Mouse (Mus musculus) midbrain, embryonic 14.5 days (tissue): ENCODE results near the gene Ina. TPM values are rescaled to one million over a fixed set of nuclear protein-coding genes. Genes with fewer than 3 reads are reported as not detected.
"Not testable (repeated sequence)": the region's sequence is repeated elsewhere in the genome, so short reads cannot be mapped to it uniquely, and the experiment has no call there.

Experiments
- ATAC-seq: fragments of 200-750 bp; cut with Nextera tagmentation; 2 replicates; pipeline ENCODE4 v1.8.0; 2017; ENCODE audit warnings: moderate number of reproducible peaks, moderate library complexity; ENCODE audit not compliant: low FRiP score, low TSS enrichment
- DNase-seq: peaks from one replicate; pipeline ENCODE4 v3.0.0-alpha.2; 2015
- H3K27ac ChIP-seq: fragments of 300-500 bp; sonication (generic); replicated peaks from 2 replicates; pipeline ENCODE4 v1.5.1; 2014; ENCODE audit warnings: mild to moderate bottlenecking, low read depth, low read length, moderate library complexity
- H3K27me3 ChIP-seq: fragments of 300-500 bp; sonication (generic); 2 replicates; pipeline ENCODE4 v1.6.1; 2014; ENCODE audit warnings: low read length, control low read depth, mixed read lengths; ENCODE audit not compliant: control insufficient read depth, insufficient read depth
- H3K36me3 ChIP-seq: fragments of 300-500 bp; sonication (generic); 2 replicates; pipeline ENCODE4 v1.6.1; 2014; ENCODE audit warnings: low read length, control low read depth; ENCODE audit not compliant: control insufficient read depth, insufficient read depth
- H3K4me1 ChIP-seq: fragments of 300-500 bp; sonication (generic); 2 replicates; pipeline ENCODE4 v1.6.1; 2014; ENCODE audit warnings: mild to moderate bottlenecking, antibody characterized with exemption, low read length, control low read depth; ENCODE audit not compliant: control insufficient read depth, insufficient read depth
- H3K4me2 ChIP-seq: fragments of 300-500 bp; sonication (generic); 2 replicates; pipeline ENCODE4 v1.6.1; 2014; ENCODE audit warnings: mild to moderate bottlenecking, low read length, moderate library complexity
- H3K4me3 ChIP-seq: fragments of 300-500 bp; sonication (generic); replicated peaks from 2 replicates; pipeline ENCODE4 v1.5.1; 2014; ENCODE audit warnings: low read depth, low read length
- H3K9ac ChIP-seq: fragments of 300-500 bp; sonication (generic); replicated peaks from 2 replicates; pipeline ENCODE4 v1.6.1; 2014; ENCODE audit warnings: mild to moderate bottlenecking, low read length, moderate library complexity
- H3K9me3 ChIP-seq: fragments of 300-500 bp; sonication (generic); 2 replicates; pipeline ENCODE4 v1.6.1; 2016; ENCODE audit warnings: low read length, control low read depth, mixed read lengths; ENCODE audit not compliant: control insufficient read depth
- WGBS: fragments of 180-500 bp; shearing (Covaris S2); extraction: QIAGEN DNeasy Blood & Tissue Kit; methylation state at CpG from one replicate; pipeline ENCODE4 v1.1.7; 2014; 5-methylcytosine and 5-hydroxymethylcytosine counted together
- polyA plus RNA-seq: library from polyadenylated mRNA; unstranded; fragments of >200 nt; fragmentation: Nextera tagmentation; extraction: Ambion mirVana; gene quantifications from 2 replicates; pipeline ENCODE4 v1.2.1, GENCODE M21; 2014

Ina gene
- polyA plus RNA-seq, 1 experiment from 2014 or later = 611 TPM

- DNase-seq = peak; percentile 45
- no peaks in the 10 kb centered on the region for H3K27me3 ChIP-seq
- 0 out of 2 replicates have a peak overlapping the region, but pooled peaks have one; percentile 13 for H3K4me2 ChIP-seq
- H3K9me3 ChIP-seq = no peaks in the 10 kb centered on the region
- WGBS = 44% methylated on average over 9 of the region's 9 CpGs
- no peak for ATAC-seq
- 0 out of 2 replicates have a peak overlapping the region, but pooled peaks have one; percentile 18 for H3K9ac ChIP-seq
- peaks cover 23% of the 10 kb centered on the region for H3K4me1 ChIP-seq
- no peak overlapping the region for H3K4me3 ChIP-seq
- H3K27ac ChIP-seq = peak overlapping the region; percentile 91
- no peaks in the 10 kb centered on the region for H3K36me3 ChIP-seq
These were observed 42.8 kb upstream of the Ina start for GRCm38 (mm10) chr19:46971712-46972111.

- peak; percentile 24; the same call in 1 of the 2 replicates for ATAC-seq
- WGBS = 89% methylated on average over 3 of the region's 3 CpGs
- Histone ChIP-seq H3K4me1 (peaks cover 23% of the 10 kb centered on the region), H3K4me3 (no peak overlapping the region), H3K27ac (peak overlapping the region; percentile 91), H3K9me3 (no peaks in the 10 kb centered on the region), H3K9ac (no peak overlapping the region), H3K27me3 (no peaks in the 10 kb centered on the region), H3K36me3 (no peaks in the 10 kb centered on the region), H3K4me2 (no peak overlapping the region)
- peak; percentile 60 for DNase-seq
These were observed 42.3 kb upstream of the Ina start for GRCm38 (mm10) chr19:46972159-46972558.

- ATAC-seq (no peak), DNase-seq (no peak)
- Histone ChIP-seq H3K4me2 (no peak overlapping the region), H3K27me3 (no peaks in the 10 kb centered on the region), H3K9ac (no peak overlapping the region), H3K36me3 (no peaks in the 10 kb centered on the region), H3K4me3 (no peak overlapping the region), H3K4me1 (peaks cover 18% of the 10 kb centered on the region), H3K27ac (no peak overlapping the region), H3K9me3 (no peaks in the 10 kb centered on the region)
- 63% methylated on average over 4 of the region's 4 CpGs for WGBS
These were observed 38.9 kb upstream of the Ina start for GRCm38 (mm10) chr19:46975565-46975964.

- ATAC-seq (no peak), DNase-seq (no peak)
- Histone ChIP-seq H3K9me3 (no peaks in the 10 kb centered on the region), H3K4me2 (no peak overlapping the region), H3K27me3 (no peaks in the 10 kb centered on the region), H3K4me3 (no peak overlapping the region), H3K27ac (no peak overlapping the region), H3K36me3 (no peaks in the 10 kb centered on the region), H3K9ac (no peak overlapping the region), H3K4me1 (peaks cover 15% of the 10 kb centered on the region)
- WGBS = 86% methylated on average over 8 of the region's 8 CpGs
These were observed 38.5 kb upstream of the Ina start for GRCm38 (mm10) chr19:46975997-46976396.

- no peak for ATAC-seq
- no peak overlapping the region for H3K9ac ChIP-seq
- H3K4me1 ChIP-seq = peaks cover 8% of the 10 kb centered on the region
- H3K9me3 ChIP-seq = no peaks in the 10 kb centered on the region
- no peak overlapping the region for H3K4me2 ChIP-seq
- H3K36me3 ChIP-seq = no peaks in the 10 kb centered on the region
- H3K4me3 ChIP-seq = no peak overlapping the region
- H3K27ac ChIP-seq = no peak overlapping the region
- no peaks in the 10 kb centered on the region for H3K27me3 ChIP-seq
- no peak for DNase-seq
- WGBS = 56% methylated on average over 2 of the region's 2 CpGs
These were observed 37.8 kb upstream of the Ina start for GRCm38 (mm10) chr19:46976743-46977142.

- H3K4me3 ChIP-seq = no peak overlapping the region
- no peak overlapping the region for H3K27ac ChIP-seq
- H3K4me1 ChIP-seq = 0 out of 2 replicates have a peak, but pooled peaks cover under 1% of the 10 kb centered on the region
- H3K4me2 ChIP-seq = no peak overlapping the region
- 9% methylated on average over 6 of the region's 6 CpGs for WGBS
- H3K36me3 ChIP-seq = no peaks in the 10 kb centered on the region
- H3K27me3 ChIP-seq = no peaks in the 10 kb centered on the region
- DNase-seq (peak; percentile 49), ATAC-seq (no peak)
- no peak overlapping the region for H3K9ac ChIP-seq
- H3K9me3 ChIP-seq = no peaks in the 10 kb centered on the region
These were observed 37.0 kb upstream of the Ina start for GRCm38 (mm10) chr19:46977460-46977859.

GRCm38 (mm10) chr19:46978069-46978468, 36.4 kb upstream of the Ina start:
- H3K9ac ChIP-seq, H3K4me2 ChIP-seq, DNase-seq, H3K36me3 ChIP-seq, H3K27ac ChIP-seq, H3K27me3 ChIP-seq, ATAC-seq, H3K4me3 ChIP-seq, H3K9me3 ChIP-seq, H3K4me1 ChIP-seq: not testable (repeated sequence)
- 97% methylated on average over 3 of the region's 3 CpGs for WGBS

GRCm38 (mm10) chr19:46978920-46979780, 35.3 kb upstream of the Ina start:
- no peaks in the 10 kb centered on the region for H3K36me3 ChIP-seq
- H3K27ac ChIP-seq = no peak overlapping the region
- H3K4me3 ChIP-seq = no peak overlapping the region
- no peak overlapping the region for H3K9ac ChIP-seq
- H3K9me3 ChIP-seq = no peaks in the 10 kb centered on the region
- H3K27me3 ChIP-seq = no peaks in the 10 kb centered on the region
- H3K4me2 ChIP-seq = no peak overlapping the region
- ATAC-seq (no peak), DNase-seq (no peak)
- H3K4me1 ChIP-seq = no peaks in the 10 kb centered on the region
- WGBS = 83% methylated on average over 17 of the region's 17 CpGs

GRCm38 (mm10) chr19:46979781-46980105, 34.8 kb upstream of the Ina start:
- no peak overlapping the region for H3K4me3 ChIP-seq
- no peaks in the 10 kb centered on the region for H3K9me3 ChIP-seq
- H3K36me3 ChIP-seq = no peaks in the 10 kb centered on the region
- 79% methylated on average over 3 of the region's 3 CpGs for WGBS
- no peaks in the 10 kb centered on the region for H3K27me3 ChIP-seq
- H3K9ac ChIP-seq = no peak overlapping the region
- H3K4me2 ChIP-seq = no peak overlapping the region
- ATAC-seq (no peak), DNase-seq (no peak)
- H3K4me1 ChIP-seq = no peaks in the 10 kb centered on the region
- no peak overlapping the region for H3K27ac ChIP-seq
